9 mouse cellular contexts compared by ENCODE assay signal in the genomic region with DNA sequence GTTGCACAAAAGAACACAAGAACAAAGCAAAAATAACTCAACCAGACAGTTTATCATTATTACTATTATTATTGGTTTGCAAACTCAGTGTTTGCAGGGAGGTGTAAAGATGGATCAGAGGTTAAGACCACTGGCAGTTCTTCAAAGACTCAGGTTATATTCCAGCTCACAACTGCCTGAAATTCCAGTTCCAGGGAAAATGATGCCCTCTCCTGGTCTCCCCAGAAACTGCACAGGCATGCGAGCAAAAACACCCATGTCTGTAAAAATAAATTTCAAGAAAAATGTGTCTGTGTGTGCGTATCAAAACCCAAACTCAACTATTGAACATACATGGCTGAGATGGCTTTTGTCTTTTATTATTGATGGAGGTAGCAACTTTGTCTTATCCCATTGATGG. TPM values are rescaled to one million over a fixed set of nuclear protein-coding genes. Genes with fewer than 3 reads are reported as not detected.
DNase-seq lines count a peak whose midpoint lies in the region; ATAC-seq lines count a peak whose summit lies in the region.
"Had no signal": no experiment of that assay in that cellular context is flagged by ENCODE, and none has a peak within 500 bp of the region (broad histone marks: within the 10 kb centered on the region; RNA-seq: fewer than 3 reads in every experiment).

No protein-coding gene starts in this region.

- H3K4me2 ChIP-seq in hindbrain, embryonic 12.5 days (replicated peaks) = no peak overlapping the region
- no peak overlapping the region for H3K4me2 ChIP-seq in neural tube, embryonic 11.5 days (ENCODE audit: low read depth)

- no peaks in the 10 kb centered on the region for H3K9me3 ChIP-seq in hindbrain, embryonic 10.5 days
- no peaks in the 10 kb centered on the region for H3K9me3 ChIP-seq in hindbrain, embryonic 12.5 days (replicated peaks)
- no peaks in the 10 kb centered on the region for H3K9me3 ChIP-seq in neural tube, embryonic 11.5 days (ENCODE audit: control insufficient read depth, low read length)

- H3K36me3 ChIP-seq in hindbrain, embryonic 10.5 days = 0 out of 2 replicates have a peak, but pooled peaks cover 1% of the 10 kb centered on the region
- H3K36me3 ChIP-seq in hindbrain, embryonic 12.5 days = no peaks in the 10 kb centered on the region
- H3K36me3 ChIP-seq in neural tube, embryonic 11.5 days (ENCODE audit: control insufficient read depth, insufficient read depth, low read length) = no peaks in the 10 kb centered on the region

- peaks cover 37% of the 10 kb centered on the region for H3K4me1 ChIP-seq in hindbrain, embryonic 10.5 days (replicated peaks)
- H3K4me1 ChIP-seq in hindbrain, embryonic 12.5 days = peaks cover 24% of the 10 kb centered on the region
- H3K4me1 ChIP-seq in neural tube, embryonic 11.5 days (ENCODE audit: control insufficient read depth, insufficient read depth, low read length) = peaks cover 12% of the 10 kb centered on the region

- H3K27ac ChIP-seq in hindbrain, embryonic 10.5 days = no peak overlapping the region
- H3K27ac ChIP-seq in hindbrain, embryonic 12.5 days = no peak overlapping the region
- H3K27ac ChIP-seq in neural tube, embryonic 11.5 days (ENCODE audit: low read depth, low read length) = no peak overlapping the region

- no peak for ATAC-seq in hindbrain, embryonic 12.5 days (ENCODE audit: low FRiP score)
- no peak for ATAC-seq in neural tube, embryonic 11.5 days (ENCODE audit: insufficient read depth, low FRiP score, low TSS enrichment)
- ATAC-seq in erythroblast, adult 5-6 weeks (replicated peaks; ENCODE audit: low FRiP score, poor library complexity, severe bottlenecking) = no peak

- DNase-seq in hindbrain, embryonic 10.5 days (ENCODE audit: low spot score) = peak; percentile 57
- DNase-seq in 416B (ENCODE audit: low read depth) (peak; percentile 67), NIH3T3 (ENCODE audit: low read depth) (peak; percentile 81)
- DNase-seq in embryo, embryonic 10 days (ENCODE audit: low spot score) = peak; percentile 56
- DNase-seq in layer of hippocampus, postnatal 10 days (ENCODE audit: low spot score in 2 of 2) = peak; percentile 68 to 80
- peak; percentile 61 for DNase-seq in neural tube, embryonic 11.5 days (ENCODE audit: low spot score)

- H3K4me3 ChIP-seq in hindbrain, embryonic 10.5 days = no peak overlapping the region
- H3K4me3 ChIP-seq in hindbrain, embryonic 12.5 days = no peak overlapping the region
- H3K4me3 ChIP-seq in neural tube, embryonic 11.5 days (ENCODE audit: low read depth, low read length) = no peak overlapping the region

- WGBS in hindbrain, embryonic 10.5 days = 26% methylated on average over 2 of the region's 2 CpGs
- 24% methylated on average over 2 of the region's 2 CpGs for WGBS in hindbrain, embryonic 12.5 days
- 34% methylated on average over 2 of the region's 2 CpGs for WGBS in neural tube, embryonic 11.5 days

- no peak overlapping the region for H3K9ac ChIP-seq in hindbrain, embryonic 12.5 days
- no peak overlapping the region for H3K9ac ChIP-seq in neural tube, embryonic 11.5 days (ENCODE audit: low read length)

- H3K27me3 ChIP-seq in hindbrain, embryonic 10.5 days (ENCODE audit: insufficient read depth, poor library complexity, severe bottlenecking) = peaks cover 16% of the 10 kb centered on the region
- H3K27me3 ChIP-seq in hindbrain, embryonic 12.5 days = 0 out of 2 replicates have a peak, but pooled peaks cover 3% of the 10 kb centered on the region
- H3K27me3 ChIP-seq in neural tube, embryonic 11.5 days (ENCODE audit: control insufficient read depth, insufficient read depth, low read length) = no peaks in the 10 kb centered on the region

RNA-seq across cellular contexts. Expression of a gene that starts 2.3 kb away (rescaled TPM):
- 28.0 and 29.6 TPM in 2 replicates for polyA plus RNA-seq in hindbrain, embryonic 10.5 days (2016; fragmentation: Nextera tagmentation; extraction: Ambion mirVana)
- 40.0 and 43.3 TPM in 2 replicates for polyA plus RNA-seq in hindbrain, embryonic 12.5 days (2016; fragmentation: Nextera tagmentation; extraction: Ambion mirVana)
- 100 to 1,000 TPM; 140 TPM for total RNA-seq in layer of hippocampus, postnatal 10 days (2021)
- 40.8 and 41.7 TPM in 2 replicates for polyA plus RNA-seq in neural tube, embryonic 11.5 days (2014; fragmentation: Nextera tagmentation; extraction: Ambion mirVana)
- total RNA-seq in erythroblast, adult 5-6 weeks (2015; ENCODE audit: low replicate concordance) = 0.38 and 0.84 TPM in 2 replicates
- 0.84 and 1.8 TPM in 2 replicates for total RNA-seq in erythroblast, adult 5-6 weeks (2017; ENCODE audit: low replicate concordance)

RNA-seq across cellular contexts. Expression of a gene that starts 58.5 kb away (rescaled TPM):
- polyA plus RNA-seq in hindbrain, embryonic 10.5 days (2016; fragmentation: Nextera tagmentation; extraction: Ambion mirVana) = not detected in 2 replicates
- not detected in 2 replicates for polyA plus RNA-seq in hindbrain, embryonic 12.5 days (2016; fragmentation: Nextera tagmentation; extraction: Ambion mirVana)
- total RNA-seq in layer of hippocampus, postnatal 10 days (2021) = not detected
- polyA plus RNA-seq in neural tube, embryonic 11.5 days (2014; fragmentation: Nextera tagmentation; extraction: Ambion mirVana) = not detected in 2 replicates
- not detected in 2 replicates for total RNA-seq in erythroblast, adult 5-6 weeks (2015; ENCODE audit: low replicate concordance)
- 0.56 TPM in 1 of 2 replicates, not detected in the other for total RNA-seq in erythroblast, adult 5-6 weeks (2017; ENCODE audit: low replicate concordance)
- total RNA-seq: layer of hippocampus, postnatal 25 days had no signal
